Mouse (Mus musculus) colon, adult 2 months (tissue): Measurements from ENCODE around the gene Kcnh2. TPM values are rescaled to one million over a fixed set of nuclear protein-coding genes. Genes with fewer than 3 reads are reported as not detected.

Experiments
- polyA plus RNA-seq: library from polyadenylated mRNA; depleted of rRNA; stranded (reverse); fragments of >200 nt; gene quantifications from 2 replicates; pipeline ENCODE4 v1.2.3, GENCODE M21; 2012; rRNA removed

The Kcnh2 gene
- polyA plus RNA-seq: 45.8 and 63.0 TPM in 2 replicates

GRCm38 (mm10) chr5:24351278-24351677 lies at the start of gene Kcnh2:
Kcnh2 (minus strand) TSS chr5:24351604.

GRCm38 (mm10) chr5:24393392-24393997 lies 42.1 kb upstream of the Kcnh2 start, which contains the start of gene Abcb8:
Abcb8 (plus strand) TSS chr5:24393663.

GRCm38 (mm10) chr5:24391864-24392263 lies 40.5 kb upstream of the Kcnh2 start, which contains the start of gene Atg9b:
Atg9b (minus strand) TSS chr5:24392143.

GRCm38 (mm10) chr5:24364508-24364907 lies 13.1 kb upstream of the Kcnh2 start, which contains the start of gene Nos3:
Nos3 (plus strand) TSS chr5:24364810.

Other genes with a start within 250 kb of the Kcnh2 start
- 5.5 and 6.1 TPM in 2 replicates for gene Nupl2, start 186.6 kb downstream of the Kcnh2 start, polyA plus RNA-seq
- gene Nos3, start 13.2 kb upstream of the Kcnh2 start, polyA plus RNA-seq: 5.4 and 6.2 TPM in 2 replicates
- 2.7 and 3.1 TPM in 2 replicates for gene Atg9b, start 40.5 kb upstream of the Kcnh2 start, polyA plus RNA-seq
- 87.7 and 110 TPM in 2 replicates for gene Abcb8, start 42.1 kb upstream of the Kcnh2 start, polyA plus RNA-seq
- gene Asic3, start 61.8 kb upstream of the Kcnh2 start, polyA plus RNA-seq: 0.24 and 0.58 TPM in 2 replicates
- gene Cdk5, start 71.9 kb upstream of the Kcnh2 start, polyA plus RNA-seq: 54.6 and 65.0 TPM in 2 replicates
- 204 and 219 TPM in 2 replicates for gene Slc4a2, start 72.2 kb upstream of the Kcnh2 start, polyA plus RNA-seq
- 383 and 498 TPM in 2 replicates for gene Fastk, start 93.7 kb upstream of the Kcnh2 start, polyA plus RNA-seq
- gene Tmub1, start 96.2 kb upstream of the Kcnh2 start, polyA plus RNA-seq: 132 and 162 TPM in 2 replicates
- 67.4 and 75.9 TPM in 2 replicates for gene Agap3, start 100.6 kb upstream of the Kcnh2 start, polyA plus RNA-seq
- gene Gbx1, start 175.6 kb upstream of the Kcnh2 start, polyA plus RNA-seq: not detected in 2 replicates
- gene Asb10, start 189.4 kb upstream of the Kcnh2 start, polyA plus RNA-seq: 0.73 and 1.3 TPM in 2 replicates
- gene 4931409K22Rik, start 205.2 kb upstream of the Kcnh2 start, polyA plus RNA-seq: not detected in 2 replicates
- 33.0 and 34.9 TPM in 2 replicates for gene Abcf2, start 225.9 kb upstream of the Kcnh2 start, polyA plus RNA-seq
- 39.3 and 45.2 TPM in 2 replicates for gene Chpf2, start 235.1 kb upstream of the Kcnh2 start, polyA plus RNA-seq